Mouse (Mus musculus): ENCODE results near the gene H2-M10.1.
"Not testable (repeated sequence)": the region's sequence is repeated elsewhere in the genome, so short reads cannot be mapped to it uniquely, and the experiment has no call there.

Gene H2-M10.1

DNA sequence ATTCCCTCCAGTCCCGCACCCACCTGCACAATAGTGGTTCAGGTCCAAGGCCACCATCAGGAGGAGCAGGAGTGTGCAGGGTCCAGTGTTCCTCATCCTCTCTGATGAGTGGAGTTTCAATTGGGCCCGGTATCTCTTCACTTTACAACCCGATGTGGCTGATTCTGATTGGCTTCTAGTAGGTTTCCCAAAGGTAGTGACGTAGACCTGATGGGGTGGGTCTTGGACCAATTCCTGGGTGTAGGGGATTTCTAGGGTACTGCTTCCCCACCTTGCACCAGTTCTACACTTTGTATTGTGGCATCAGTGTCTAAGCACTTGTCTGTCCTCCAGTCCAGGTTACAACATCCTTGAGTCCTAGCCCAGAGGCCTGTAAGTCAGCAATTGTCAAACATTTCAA lies at the start of gene H2-M10.1:
Gene H2-M10.1 (minus strand): TSS at position 101 of the 400 bp plus-strand sequence.
- no peak for DNase-seq (ENCODE audit: low read depth)

DNA sequence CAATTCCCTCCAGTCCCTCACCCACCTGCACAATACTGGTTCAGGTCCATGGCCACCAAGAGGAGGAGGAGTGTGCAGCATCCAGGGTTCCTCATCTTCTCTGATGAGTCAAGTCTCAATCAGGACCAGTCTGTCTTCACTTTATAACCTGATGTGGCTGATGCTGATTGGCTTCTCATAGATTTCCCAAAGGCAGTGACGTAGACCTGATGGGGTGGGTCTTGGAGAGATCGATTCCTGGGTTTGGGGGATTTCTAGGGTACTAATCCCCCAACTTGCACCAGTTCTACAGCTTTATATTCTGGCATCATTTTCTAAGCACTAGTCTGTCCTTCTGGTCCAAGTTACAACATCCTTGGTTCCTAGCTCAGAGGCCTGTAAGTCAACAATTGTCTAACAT lies 42.4 kb upstream of the H2-M10.1 start, which contains the start of gene H2-M10.3:
Gene H2-M10.3 (minus strand): TSS at position 101 of the 400 bp plus-strand sequence.
- not testable (repeated sequence) for DNase-seq (ENCODE audit: low read depth)

DNA sequence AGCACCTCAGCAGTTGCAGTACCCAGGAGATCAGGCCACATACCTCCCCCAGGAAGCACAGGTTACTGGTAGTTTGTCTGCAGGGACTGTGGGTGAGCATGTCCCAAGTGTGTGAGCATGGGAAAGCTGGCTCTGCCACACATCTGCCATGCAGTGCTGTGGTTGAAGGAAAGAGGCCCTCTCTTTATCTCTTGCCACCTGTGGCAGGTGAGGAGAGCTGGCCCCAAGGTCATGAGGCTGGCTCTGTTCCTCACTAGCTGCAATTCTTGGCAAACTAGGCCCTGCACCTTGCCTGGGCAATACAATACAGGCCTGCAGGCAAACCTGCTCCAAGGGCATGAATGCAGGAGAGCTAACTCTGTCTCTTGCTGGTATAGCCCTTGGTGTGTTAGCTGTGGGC lies 36.4 kb upstream of the H2-M10.1 start:
- DNase-seq (ENCODE audit: low read depth) = not testable (repeated sequence)

GRCm38 (mm10) chr17:36357512-36357911 lies 31.6 kb upstream of the H2-M10.1 start:
- DNase-seq (ENCODE audit: low read depth) = peak; percentile 3

GRCm38 (mm10) chr17:36355763-36356162 lies 29.8 kb upstream of the H2-M10.1 start:
- DNase-seq (ENCODE audit: low read depth) = no peak

GRCm38 (mm10) chr17:36355343-36355742 lies 29.4 kb upstream of the H2-M10.1 start:
- DNase-seq (ENCODE audit: low read depth) = not testable (repeated sequence)

- no peak for DNase-seq (ENCODE audit: low read depth)
Observed at GRCm38 (mm10) chr17:36315689-36316253, 10.2 kb downstream of the H2-M10.1 start.

- DNase-seq (ENCODE audit: low read depth) = peak; percentile 17
Observed at GRCm38 (mm10) chr17:36315041-36315688, 10.8 kb downstream of the H2-M10.1 start.

DNA sequence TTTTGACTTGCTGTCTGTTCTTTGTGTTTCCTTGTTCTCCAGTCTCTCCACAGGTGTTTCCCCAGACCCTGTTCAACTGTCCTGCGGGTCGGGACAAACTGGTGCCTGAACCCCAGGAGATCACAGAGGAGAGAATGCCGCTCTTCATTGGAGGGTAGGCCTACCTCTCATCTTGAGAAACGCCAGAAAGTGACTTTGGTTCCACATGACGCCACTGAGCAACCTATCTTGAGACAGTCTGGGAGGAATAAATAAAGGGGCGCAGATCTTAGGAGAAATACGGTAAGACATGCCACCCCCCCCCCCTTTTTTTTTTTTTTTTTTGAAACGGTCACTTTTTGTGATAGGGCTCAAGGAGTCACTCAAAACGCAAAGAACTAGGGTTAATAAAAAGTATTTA lies 11.4 kb downstream of the H2-M10.1 start:
- DNase-seq (ENCODE audit: low read depth) = peak; percentile 7

- DNase-seq (ENCODE audit: low read depth) = no peak
Observed at GRCm38 (mm10) chr17:36309293-36309692, 16.7 kb downstream of the H2-M10.1 start.

DNA sequence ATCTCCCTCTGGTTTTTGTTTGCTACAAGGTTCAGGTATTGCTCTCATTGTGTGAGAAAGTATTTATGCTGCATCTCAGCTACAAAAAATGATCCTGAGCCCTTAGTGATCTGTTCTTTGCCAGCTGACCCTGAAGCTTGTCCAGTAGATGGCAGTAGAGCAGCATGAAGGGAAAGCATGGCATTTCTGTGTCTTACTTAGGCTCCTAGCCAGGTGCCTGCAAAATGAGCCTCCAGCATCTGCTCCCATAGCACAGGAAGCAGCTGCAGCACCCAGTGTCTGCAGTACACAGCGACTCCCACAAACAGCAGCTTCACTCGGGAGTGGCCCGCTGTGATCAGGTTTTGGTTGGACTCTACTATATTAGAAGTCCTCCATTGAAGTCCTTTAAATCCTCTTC lies 17.1 kb downstream of the H2-M10.1 start:
- peak; percentile 19 for DNase-seq (ENCODE audit: low read depth)

DNA sequence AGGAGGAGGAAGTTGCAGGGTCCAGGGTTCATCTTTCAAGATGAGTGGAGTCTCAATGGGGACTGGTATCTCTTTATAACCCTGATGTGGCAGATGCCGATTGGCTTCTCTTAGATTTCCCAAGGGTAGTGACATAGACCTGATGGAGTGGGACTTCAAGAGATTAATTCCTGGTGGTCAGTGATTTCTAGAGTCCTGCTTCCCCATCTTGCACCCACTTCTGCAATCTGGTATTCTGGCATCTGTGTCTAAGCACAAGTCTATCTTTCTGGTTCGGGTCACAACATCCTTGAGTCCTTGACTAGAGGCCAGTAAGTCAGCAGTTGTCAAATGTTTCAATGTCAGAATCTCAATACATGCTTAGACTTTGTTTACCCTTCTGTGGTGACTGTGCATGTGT lies 39.6 kb downstream of the H2-M10.1 start, which contains the start of gene H2-M10.2:
Gene H2-M10.2 (minus strand): TSS at position 101 of the 400 bp plus-strand sequence.
- no peak for DNase-seq (ENCODE audit: low read depth)

DNA sequence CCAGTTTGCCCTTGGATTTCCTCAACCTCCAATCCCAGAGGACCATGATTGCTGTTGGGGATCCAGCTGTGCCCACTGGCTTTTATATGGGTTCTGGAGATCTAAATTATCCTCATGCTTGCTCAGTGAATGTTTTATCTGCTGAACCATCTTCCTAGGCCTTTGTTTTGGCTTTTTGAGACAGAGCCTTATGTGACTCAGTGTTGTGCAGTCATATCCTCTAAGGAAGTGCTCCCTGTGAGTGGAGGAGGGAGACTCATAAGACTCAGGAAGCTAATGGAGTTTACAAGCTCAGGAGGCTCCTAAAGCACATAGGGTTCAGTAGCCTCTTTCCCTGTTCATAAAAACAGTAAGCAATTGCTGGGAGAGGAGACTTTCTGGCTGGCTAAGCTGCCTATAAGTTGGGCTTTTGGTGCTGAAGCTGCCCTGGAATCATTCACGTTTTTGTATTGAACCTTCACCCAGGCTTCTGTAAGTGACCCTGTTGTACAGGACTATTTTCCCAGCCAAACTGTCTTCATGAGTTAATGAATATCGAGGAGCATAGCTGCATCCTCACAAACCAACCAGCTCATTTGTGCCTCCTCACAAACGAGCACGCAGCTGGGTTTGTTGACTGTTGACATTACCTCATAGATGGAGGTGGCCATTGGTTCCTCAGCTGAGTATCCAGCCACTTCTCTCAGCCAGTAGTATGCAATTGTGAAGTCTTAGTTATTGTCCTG lies 44.3 kb downstream of the H2-M10.1 start:
- no peak for DNase-seq (ENCODE audit: low read depth)

- DNase-seq (ENCODE audit: low read depth) = no peak
Observed at GRCm38 (mm10) chr17:36274776-36275175, 51.2 kb downstream of the H2-M10.1 start.

GRCm38 (mm10) chr17:36273796-36274195 lies 52.2 kb downstream of the H2-M10.1 start:
- no peak for DNase-seq (ENCODE audit: low read depth)

All from c-Kit-positive CD71-positive TER-119-negative erythroid progenitor cells, embryonic 14.5 days (primary cell).